Mouse (Mus musculus): ENCODE measurements at regions not wholly inside any gene's neighbourhood (a gene's known extent, or its start where the extent isn't known, plus 50 kb on each side); places are given as distances from the start of the nearest gene placed in this dataset.
"Not testable (repeated sequence)": the region's sequence is repeated elsewhere in the genome, so short reads cannot be mapped to it uniquely, and the experiment has no call there.

DNA sequence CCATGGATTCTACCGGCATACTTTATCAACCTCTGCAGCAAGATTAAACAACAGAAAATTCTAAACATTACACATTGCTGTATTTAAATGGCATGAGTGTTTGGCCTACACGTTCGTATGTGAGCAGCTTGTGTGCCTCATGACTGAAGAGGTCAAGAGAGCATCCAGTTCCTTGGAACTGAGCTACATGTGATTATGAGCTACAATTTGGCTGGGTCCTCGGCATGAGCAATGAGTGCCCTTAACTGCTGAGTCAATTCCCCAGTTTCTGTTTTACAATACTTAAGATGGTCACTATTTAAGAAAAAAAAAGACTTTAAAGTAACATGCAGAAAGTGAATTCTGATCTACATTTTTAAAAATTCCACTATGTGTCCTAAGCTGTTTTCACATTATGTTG is 338.4 kb upstream of the Gpc6 start:
- DNase-seq, result no peak

DNA sequence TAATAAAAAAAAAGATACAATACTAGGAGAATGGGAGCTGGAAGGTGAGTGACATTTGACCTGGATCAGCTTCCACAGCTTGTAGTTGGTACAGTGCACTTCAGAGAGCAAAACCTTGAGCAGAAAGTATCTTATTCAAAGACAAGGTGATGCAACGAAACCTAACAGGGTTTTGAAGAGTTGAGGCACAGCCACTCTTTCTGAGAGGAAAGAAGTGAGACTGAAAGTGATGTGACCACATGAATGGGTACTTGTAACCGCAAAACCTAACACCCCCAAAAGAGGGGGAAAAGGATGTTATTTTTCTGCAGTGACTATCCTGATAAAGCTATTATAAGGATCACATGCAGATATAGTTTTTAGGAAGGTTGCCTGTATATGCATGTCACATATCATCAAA is 335.6 kb upstream of the Gpc6 start:
- DNase-seq, result no peak

GRCm38 (mm10) chr14:116590111-116590510 is 335.0 kb upstream of the Gpc6 start:
- no peak for DNase-seq

- DNase-seq, result no peak
Observed at GRCm38 (mm10) chr14:116608130-116608529, 317.0 kb upstream of the Gpc6 start.

DNA sequence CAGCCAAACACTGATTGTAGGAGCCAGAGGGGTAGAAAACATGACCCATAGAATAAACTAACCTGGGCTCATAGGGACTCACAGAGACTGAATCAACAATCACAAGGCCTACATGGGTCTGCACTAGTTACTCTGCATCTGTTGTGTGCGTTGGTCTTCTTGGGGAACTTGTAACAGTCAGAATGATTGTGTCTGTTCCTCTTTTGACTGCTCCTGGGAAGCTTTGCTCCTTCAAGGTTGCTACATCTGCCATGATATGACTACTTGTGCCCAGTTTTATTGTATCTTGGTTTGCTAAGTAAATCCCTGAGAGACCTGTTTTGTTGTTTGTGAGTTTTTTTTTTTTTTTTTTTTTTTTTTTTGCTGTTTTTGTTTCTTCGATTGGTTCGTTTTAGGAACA is 313.9 kb upstream of the Gpc6 start:
- DNase-seq, result no peak

GRCm38 (mm10) chr14:116632181-116632580 is 292.9 kb upstream of the Gpc6 start:
- no peak for DNase-seq

DNA sequence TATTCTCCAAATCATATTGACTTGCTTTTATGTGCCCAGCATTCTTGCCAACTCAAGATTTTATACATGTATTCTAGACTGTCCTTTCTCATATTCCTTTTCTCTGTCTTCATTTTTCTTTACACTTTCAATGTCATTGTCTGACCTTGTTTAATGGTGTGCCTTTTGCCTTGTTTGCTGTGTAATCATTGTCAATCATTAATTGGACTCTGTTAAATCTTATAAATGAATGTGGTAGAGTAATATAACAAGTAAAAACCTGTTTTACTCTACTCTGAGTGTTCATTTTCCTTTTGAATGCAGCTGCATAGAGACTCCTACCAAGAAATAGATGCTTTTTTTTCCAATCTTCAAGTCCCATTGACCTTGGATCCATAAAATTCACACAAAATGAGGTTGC is 283.0 kb upstream of the Gpc6 start:
- no peak for DNase-seq

DNA sequence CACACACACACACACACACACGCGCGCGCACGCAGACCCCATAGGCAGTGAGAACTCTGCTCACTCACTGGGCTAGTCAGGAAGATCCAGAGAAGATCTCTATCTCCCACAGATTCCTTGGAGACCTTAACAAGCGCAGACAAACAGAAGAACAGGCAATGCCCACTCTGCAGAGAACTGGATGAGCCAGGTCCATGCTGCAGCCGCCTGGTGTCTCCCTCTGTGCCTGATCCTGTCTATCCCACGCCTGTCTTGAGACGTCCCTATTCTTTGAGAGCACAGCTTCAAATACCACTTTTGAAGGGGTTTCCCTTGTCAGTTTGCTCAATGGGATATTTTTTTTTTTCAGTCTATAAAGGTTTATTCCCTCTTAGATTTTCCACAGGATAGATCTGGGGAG is 273.2 kb upstream of the Gpc6 start:
- DNase-seq, result no peak

GRCm38 (mm10) chr14:116683909-116684308 is 241.2 kb upstream of the Gpc6 start:
- DNase-seq, result no peak

GRCm38 (mm10) chr14:116697675-116698074 is 227.4 kb upstream of the Gpc6 start:
- no peak for DNase-seq

- DNase-seq, result no peak
Observed at GRCm38 (mm10) chr14:116698437-116698836, 226.7 kb upstream of the Gpc6 start.

DNA sequence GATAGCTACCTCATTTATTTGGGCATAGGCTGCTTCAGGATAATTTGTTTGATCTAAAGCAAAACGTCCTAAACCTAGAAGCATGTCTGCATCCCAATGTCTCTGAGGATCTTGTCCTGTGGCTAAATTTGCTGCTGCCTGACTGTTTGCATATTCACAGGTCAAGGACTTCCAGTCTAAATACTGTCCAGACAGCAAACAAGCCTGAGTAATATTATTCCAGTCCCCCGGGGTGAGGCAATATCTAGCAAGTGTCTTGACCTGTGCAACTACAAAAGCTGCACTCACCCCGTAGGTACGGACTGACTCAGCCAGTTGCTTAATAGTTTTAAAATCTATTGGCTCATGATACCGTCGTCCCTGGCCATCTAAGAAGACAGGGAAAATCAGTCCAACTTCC is 190.5 kb upstream of the Gpc6 start:
- DNase-seq, result not testable (repeated sequence)

DNA sequence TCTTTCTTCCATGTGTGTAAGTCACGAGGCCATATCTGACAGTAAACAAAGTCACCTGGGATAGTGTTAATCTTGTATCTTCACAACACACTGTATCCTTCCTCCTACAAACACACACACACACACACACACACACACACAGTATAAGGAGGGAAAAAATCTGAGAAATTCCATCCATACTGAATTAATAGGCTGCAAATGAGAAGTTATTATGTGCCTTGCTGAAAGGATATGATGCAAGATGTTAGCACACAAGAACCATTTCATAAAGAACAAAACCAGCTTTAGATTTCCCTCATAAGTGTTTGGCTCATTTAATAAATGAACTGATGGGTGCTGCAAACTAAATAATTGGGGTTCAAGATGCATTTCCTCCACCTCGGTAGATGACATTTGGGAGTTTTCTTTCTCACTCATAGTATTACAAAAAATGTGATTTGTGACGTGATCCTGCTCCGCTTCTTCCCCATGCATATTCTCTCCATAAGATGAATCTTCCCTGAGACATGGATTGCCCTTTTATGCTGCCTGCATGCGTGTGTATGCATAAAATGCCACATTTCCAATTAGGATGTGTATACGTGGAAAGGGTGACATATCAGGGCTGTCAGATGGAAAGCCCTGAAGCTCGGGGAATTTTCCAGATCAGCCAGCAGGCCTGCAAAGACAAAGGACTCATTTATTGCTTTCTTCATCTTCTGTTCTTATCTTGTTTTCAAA is 170.5 kb upstream of the Gpc6 start:
- DNase-seq, result no peak

DNA sequence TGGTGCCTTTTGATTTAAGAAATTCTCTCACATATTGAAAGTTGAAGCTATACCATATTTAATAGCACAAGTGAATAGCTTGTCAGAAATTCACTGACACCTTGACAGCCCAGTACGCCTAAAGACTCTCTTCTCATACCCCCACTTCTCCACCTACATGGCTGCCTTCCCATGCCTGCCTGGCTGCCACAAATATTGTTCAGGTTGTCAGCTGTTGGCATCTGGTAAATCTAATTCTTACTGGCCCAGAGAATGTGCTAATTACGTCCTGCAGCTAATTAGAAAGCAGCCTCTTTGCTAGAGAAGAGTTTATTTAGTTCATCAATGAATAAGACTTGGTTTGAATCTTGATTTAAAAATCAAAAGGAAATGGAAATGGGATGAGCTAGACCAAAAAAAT is 163.7 kb upstream of the Gpc6 start:
- DNase-seq, result peak in 1 of 2 experiments; percentile 2

- DNase-seq, result no peak
Observed at GRCm38 (mm10) chr14:116771120-116771519, 154.0 kb upstream of the Gpc6 start.

DNA sequence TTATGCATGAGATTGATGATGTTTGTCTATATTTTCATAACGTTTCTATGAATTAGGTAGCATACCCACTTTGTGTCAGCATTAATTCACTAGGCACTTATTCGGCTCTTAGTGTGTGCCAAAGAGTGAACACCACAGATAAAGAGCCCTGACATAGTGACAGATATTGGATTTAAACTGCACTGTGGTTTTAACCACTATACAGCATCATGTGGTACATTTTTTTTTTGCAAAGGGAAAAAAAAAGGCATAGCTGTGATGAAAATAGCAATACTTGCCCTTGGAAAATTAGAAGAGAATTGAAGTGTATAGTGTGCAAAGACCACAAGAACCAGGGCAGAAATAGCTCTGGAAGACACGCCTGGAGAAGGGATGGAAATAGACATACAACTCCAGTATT is 153.4 kb upstream of the Gpc6 start:
- no peak for DNase-seq

GRCm38 (mm10) chr14:116779661-116780060 is 145.5 kb upstream of the Gpc6 start:
- DNase-seq, result no peak

DNA sequence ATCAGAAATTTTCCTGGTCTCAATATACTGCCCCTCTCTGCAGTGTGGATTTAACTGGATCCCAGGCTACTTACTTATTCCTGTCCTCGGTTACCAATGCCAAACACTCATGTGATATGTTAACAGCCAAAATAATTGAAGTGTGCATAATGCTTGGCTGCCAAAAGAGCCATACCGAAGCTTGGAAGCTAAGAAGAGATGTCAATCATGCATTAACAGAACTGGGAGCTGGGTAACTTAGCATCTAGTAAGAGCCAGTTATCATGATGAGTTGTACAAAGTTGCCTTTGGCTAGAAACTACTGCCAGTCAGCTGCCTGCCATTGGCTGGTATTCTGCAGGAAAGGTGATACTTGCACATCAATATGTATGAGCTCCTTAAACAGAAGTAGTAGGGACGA is 141.3 kb upstream of the Gpc6 start:
- no peak for DNase-seq

GRCm38 (mm10) chr14:116806504-116806903 is 118.6 kb upstream of the Gpc6 start:
- DNase-seq, result no peak

DNA sequence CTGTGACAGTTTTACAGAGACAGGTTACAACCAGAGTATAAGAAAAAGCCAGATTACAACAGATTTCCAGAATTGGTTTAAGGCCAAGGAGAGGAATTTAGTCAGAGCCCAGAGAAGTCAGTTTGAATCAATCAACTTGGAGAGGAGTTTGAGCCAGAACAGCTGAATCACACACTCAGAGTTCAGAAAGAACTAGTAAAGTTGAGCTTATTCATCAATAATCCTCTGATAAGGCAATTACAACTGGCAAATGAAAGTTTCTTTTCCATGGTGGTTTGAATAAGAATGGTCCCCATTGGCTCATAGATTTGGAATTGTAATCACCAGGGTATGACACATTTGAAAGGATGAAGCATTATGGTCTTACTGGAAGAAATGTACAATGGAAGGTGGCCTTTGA is 116.5 kb upstream of the Gpc6 start:
- no peak for DNase-seq

- peak in 1 of 2 experiments; percentile 3 for DNase-seq
Observed at GRCm38 (mm10) chr14:116810661-116811345, 114.3 kb upstream of the Gpc6 start.

DNA sequence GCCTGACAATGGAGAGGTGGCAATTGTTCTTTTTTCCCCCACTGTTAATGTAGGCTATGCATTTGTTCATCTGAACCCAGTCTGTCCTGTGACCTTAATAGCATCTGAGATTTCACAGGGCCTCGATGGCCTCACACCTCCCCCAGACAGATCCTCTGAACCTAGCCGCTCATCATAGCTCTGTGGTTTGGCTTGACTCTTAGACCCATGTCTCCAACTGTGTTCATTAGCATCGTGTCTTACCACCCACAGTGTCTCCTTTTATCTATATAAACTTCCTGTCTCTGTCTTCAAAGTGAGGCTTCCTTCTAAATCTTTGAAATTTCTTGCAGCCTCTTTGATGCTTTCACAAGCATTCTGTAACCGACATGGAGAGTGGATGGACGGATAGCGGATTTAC is 87.9 kb upstream of the Gpc6 start:
- no peak for DNase-seq

DNA sequence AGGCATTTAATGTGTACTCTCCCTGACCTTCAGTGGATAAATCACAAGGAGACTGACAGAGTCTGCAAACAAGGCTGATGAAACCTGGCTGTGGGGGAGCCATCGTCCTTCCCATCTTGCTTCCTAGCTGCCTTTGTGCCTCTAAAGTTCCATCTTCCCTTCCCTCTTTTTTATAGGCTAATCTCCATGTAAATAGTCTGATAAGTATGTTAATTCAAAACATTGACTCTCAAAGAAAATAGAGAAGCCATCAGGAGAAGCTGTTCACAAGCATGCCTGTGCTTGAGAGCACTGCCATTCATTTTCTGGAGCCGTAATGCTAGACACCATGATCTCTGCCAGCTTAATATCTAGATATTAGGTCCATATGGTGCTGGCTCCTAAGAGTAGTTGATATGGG is 55.7 kb upstream of the Gpc6 start:
- no peak for DNase-seq

GRCm38 (mm10) chr14:116869996-116870395 is 55.1 kb upstream of the Gpc6 start:
- DNase-seq, result no peak

Measured in layer of hippocampus, postnatal 36 days (tissue).